In genomic region chr15:12097344-12097743, GRCm38 (mm10) we compare ENCODE assay signal across 24 mouse cellular contexts. TPM values are rescaled to one million over a fixed set of nuclear protein-coding genes. Genes with fewer than 3 reads are reported as not detected.
DNase-seq lines count a peak whose midpoint lies in the region; ATAC-seq and TF ChIP-seq lines count a peak whose summit lies in the region.
"Had no signal": no experiment of that assay in that cellular context is flagged by ENCODE, and none has a peak within 500 bp of the region (broad histone marks: within the 10 kb centered on the region; RNA-seq: fewer than 3 reads in every experiment).

No protein-coding gene starts in this region.

- no peak overlapping the region for H3K4me2 ChIP-seq in intestine, postnatal 0 days (replicated peaks; ENCODE audit: low read depth)
- no peak overlapping the region for H3K4me2 ChIP-seq in intestine, embryonic 15.5 days (replicated peaks)
- no peak overlapping the region for H3K4me2 ChIP-seq in lung, postnatal 0 days (replicated peaks; ENCODE audit: low read depth, low read length)
- H3K4me2 ChIP-seq: embryonic facial prominence, embryonic 12.5 days; limb, embryonic 13.5 days; liver, embryonic 15.5 days had no signal

- no peak for TF ChIP-seq EP300 in lung, postnatal 0 days (IDR thresholded peaks at IDR 0.05)
- no peak for TF ChIP-seq EP300 in ES-Bruce4 (IDR thresholded peaks at IDR 0.05; ENCODE audit: insufficient read depth, low read depth, low read length)

- no peak overlapping the region for H3K27ac ChIP-seq in intestine, postnatal 0 days (ENCODE audit: low read depth, low read length)
- H3K27ac ChIP-seq in intestine, embryonic 15.5 days = no peak overlapping the region
- no peak overlapping the region for H3K27ac ChIP-seq in lung, postnatal 0 days (ENCODE audit: low read length)
- no peak overlapping the region for H3K27ac ChIP-seq in ES-Bruce4 (ENCODE audit: insufficient read depth, low read length)
- H3K27ac ChIP-seq: embryonic facial prominence, embryonic 12.5 days; heart, embryonic 10.5 days; limb, embryonic 13.5 days; liver, embryonic 15.5 days had no signal

- H3K36me3 ChIP-seq in intestine, postnatal 0 days (ENCODE audit: control insufficient read depth, insufficient read depth) = no peaks in the 10 kb centered on the region
- H3K36me3 ChIP-seq in intestine, embryonic 15.5 days = no peaks in the 10 kb centered on the region
- no peaks in the 10 kb centered on the region for H3K36me3 ChIP-seq in lung, postnatal 0 days (ENCODE audit: insufficient read depth, low read length)
- no peaks in the 10 kb centered on the region for H3K36me3 ChIP-seq in ES-Bruce4 (ENCODE audit: control insufficient read depth, insufficient read depth, low read length, poor library complexity, severe bottlenecking)
- H3K36me3 ChIP-seq: embryonic facial prominence, embryonic 12.5 days; heart, embryonic 10.5 days; limb, embryonic 13.5 days; liver, embryonic 15.5 days had no signal

- WGBS in intestine, postnatal 0 days = 92% methylated on average over 5 of the region's 5 CpGs
- WGBS in intestine, embryonic 15.5 days = 94% methylated on average over 5 of the region's 5 CpGs
- WGBS in lung, postnatal 0 days = 90% methylated on average over 5 of the region's 5 CpGs

- TF ChIP-seq CTCF in intestine, postnatal 0 days (IDR thresholded peaks at IDR 0.05; ENCODE audit: low read depth) = peak; percentile 31
- TF ChIP-seq CTCF in lung, postnatal 0 days (IDR thresholded peaks at IDR 0.05) = peak; percentile 25; the same call in 1 of the 2 replicates
- peak; percentile 9 for TF ChIP-seq CTCF in ES-Bruce4 (IDR thresholded peaks at IDR 0.05; ENCODE audit: low read depth, low read length)

- H3K4me3 ChIP-seq in intestine, postnatal 0 days (ENCODE audit: low read depth, low read length) = no peak overlapping the region
- H3K4me3 ChIP-seq in intestine, embryonic 15.5 days (replicated peaks) = no peak overlapping the region
- no peak overlapping the region for H3K4me3 ChIP-seq in lung, postnatal 0 days (ENCODE audit: low read depth, low read length)
- no peak overlapping the region for H3K4me3 ChIP-seq in ES-Bruce4 (ENCODE audit: low read depth, low read length)
- H3K4me3 ChIP-seq: embryonic facial prominence, embryonic 12.5 days; heart, embryonic 10.5 days; limb, embryonic 13.5 days; liver, embryonic 15.5 days; myocyte had no signal

- H3K9ac ChIP-seq in intestine, postnatal 0 days (ENCODE audit: low read depth, low read length) = no peak overlapping the region
- no peak overlapping the region for H3K9ac ChIP-seq in intestine, embryonic 15.5 days
- H3K9ac ChIP-seq in lung, postnatal 0 days (replicated peaks; ENCODE audit: low read depth) = no peak overlapping the region
- no peak overlapping the region for H3K9ac ChIP-seq in ES-Bruce4 (ENCODE audit: low read depth, poor library complexity, severe bottlenecking)
- H3K9ac ChIP-seq: embryonic facial prominence, embryonic 12.5 days; limb, embryonic 13.5 days; liver, embryonic 15.5 days had no signal

- TF ChIP-seq POLR2A in ES-Bruce4 (IDR thresholded peaks at IDR 0.05; ENCODE audit: insufficient read depth, low read length) = no peak

- no peaks in the 10 kb centered on the region for H3K9me3 ChIP-seq in intestine, postnatal 0 days (ENCODE audit: control insufficient read depth)
- 0 out of 2 replicates have a peak, but pooled peaks cover 4% of the 10 kb centered on the region for H3K9me3 ChIP-seq in intestine, embryonic 15.5 days
- no peaks in the 10 kb centered on the region for H3K9me3 ChIP-seq in lung, postnatal 0 days (ENCODE audit: low read length)
- no peaks in the 10 kb centered on the region for H3K9me3 ChIP-seq in ES-Bruce4 (replicated peaks; ENCODE audit: control insufficient read depth, insufficient read depth, low read length, poor library complexity, severe bottlenecking)
- H3K9me3 ChIP-seq: heart, embryonic 10.5 days; liver, embryonic 15.5 days had no signal

- H3K27me3 ChIP-seq in intestine, postnatal 0 days (replicated peaks; ENCODE audit: control insufficient read depth, insufficient read depth, low read length) = no peaks in the 10 kb centered on the region
- H3K27me3 ChIP-seq in intestine, embryonic 15.5 days (replicated peaks) = no peaks in the 10 kb centered on the region
- no peaks in the 10 kb centered on the region for H3K27me3 ChIP-seq in lung, postnatal 0 days (replicated peaks; ENCODE audit: insufficient read depth, low read length)
- H3K27me3 ChIP-seq in ES-Bruce4 (ENCODE audit: control insufficient read depth, insufficient read depth, low read length, poor library complexity, severe bottlenecking) = no peaks in the 10 kb centered on the region
- H3K27me3 ChIP-seq: embryonic facial prominence, embryonic 12.5 days; limb, embryonic 13.5 days; liver, embryonic 15.5 days had no signal

- ATAC-seq in intestine, postnatal 0 days = no peak
- ATAC-seq in intestine, embryonic 15.5 days = no peak
- no peak for ATAC-seq in lung, postnatal 0 days

- H3K4me1 ChIP-seq in intestine, postnatal 0 days (replicated peaks; ENCODE audit: control insufficient read depth, insufficient read depth, low read length) = no peaks in the 10 kb centered on the region
- H3K4me1 ChIP-seq in intestine, embryonic 15.5 days (replicated peaks) = no peaks in the 10 kb centered on the region
- no peaks in the 10 kb centered on the region for H3K4me1 ChIP-seq in lung, postnatal 0 days (ENCODE audit: insufficient read depth, low read depth, low read length)
- H3K4me1 ChIP-seq in ES-Bruce4 (ENCODE audit: control insufficient read depth, insufficient read depth, low read length) = no peaks in the 10 kb centered on the region
- H3K4me1 ChIP-seq: embryonic facial prominence, embryonic 12.5 days; heart, embryonic 10.5 days; liver, embryonic 15.5 days had no signal

- DNase-seq in lung, postnatal 0 days (ENCODE audit: low spot score) = no peak
- no peak for DNase-seq in lung, postnatal 14 days
- peak; percentile 57 for DNase-seq in ZHBTc4 (ENCODE audit: low read depth, low spot score)
- no peak for DNase-seq in frontal cortex, postnatal 10 days (ENCODE audit: low spot score in 2 of 2)
- DNase-seq: adrenal gland, adult 2 months; B cell, adult 2 months; cerebellum, adult 18-20 months; cerebellum, postnatal 25 days; kidney, adult 2 months; kidney, postnatal 10 days; lung, postnatal 10 days; midbrain, embryonic 14.5 days; right cerebral cortex, adult 18-20 months; right cerebral cortex, postnatal 4 days; thymus, adult 2 months; thymus, postnatal 4 days had no signal

RNA-seq across cellular contexts. Expression of gene Zfr, which starts 20.3 kb away (rescaled TPM):
- polyA plus RNA-seq in intestine, postnatal 0 days (2015; fragmentation: Nextera tagmentation; extraction: Ambion mirVana) = 47.9 and 52.1 TPM in 2 replicates
- polyA plus RNA-seq in intestine, embryonic 15.5 days (2015; fragmentation: Nextera tagmentation; extraction: Ambion mirVana) = 94.3 and 95.4 TPM in 2 replicates
- 91.9 and 102 TPM in 2 replicates for polyA plus RNA-seq in lung, postnatal 0 days (2015; fragmentation: Nextera tagmentation; extraction: Ambion mirVana)
- polyA plus RNA-seq in ES-Bruce4 (2011; ENCODE audit: insufficient read depth, insufficient read length, low read depth, missing spikeins) = 124 and 177 TPM in 2 replicates
